Mouse (Mus musculus) spleen, embryonic (tissue): ENCODE measurements at regions not wholly inside any gene's neighbourhood (a gene's known extent, or its start where the extent isn't known, plus 50 kb on each side); places are given as distances from the start of the nearest gene placed in this dataset.

Source experiments
- CTCF ChIA-PET: fragments of 350-600 bp; sonication (Branson Sonifier 250); formaldehyde crosslinking; loops from one replicate; lab custom pipeline; 2022; lab: Charles Lee

DNA sequence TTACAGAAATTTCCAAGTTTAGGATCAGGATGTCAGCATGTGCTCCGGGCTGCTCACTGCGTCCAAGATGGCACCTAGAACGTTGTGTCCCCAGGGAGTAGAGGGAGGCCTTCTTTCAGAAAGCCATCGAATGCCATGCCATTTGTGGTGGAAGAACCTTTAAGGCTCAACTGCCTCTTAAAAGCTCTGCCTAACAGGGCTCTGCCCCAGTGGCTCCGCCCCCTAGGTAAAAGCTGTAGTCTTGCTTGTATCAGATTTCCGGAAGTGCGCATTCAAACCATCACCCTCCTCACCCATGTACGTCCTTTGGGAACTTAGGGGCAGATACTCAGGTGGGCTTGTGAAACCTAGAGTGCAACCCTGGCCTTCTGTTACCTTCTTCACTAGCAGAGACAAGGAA is 54.0 kb upstream of the Psmd7 start:
- CTCF ChIA-PET = no interaction called here

GRCm38 (mm10) chr8:107647936-107648335 is 59.7 kb upstream of the Psmd7 start:
- CTCF ChIA-PET = no interaction called here

- CTCF ChIA-PET = no interaction called here
Observed at GRCm38 (mm10) chr8:107650306-107650705, 62.0 kb upstream of the Psmd7 start.

DNA sequence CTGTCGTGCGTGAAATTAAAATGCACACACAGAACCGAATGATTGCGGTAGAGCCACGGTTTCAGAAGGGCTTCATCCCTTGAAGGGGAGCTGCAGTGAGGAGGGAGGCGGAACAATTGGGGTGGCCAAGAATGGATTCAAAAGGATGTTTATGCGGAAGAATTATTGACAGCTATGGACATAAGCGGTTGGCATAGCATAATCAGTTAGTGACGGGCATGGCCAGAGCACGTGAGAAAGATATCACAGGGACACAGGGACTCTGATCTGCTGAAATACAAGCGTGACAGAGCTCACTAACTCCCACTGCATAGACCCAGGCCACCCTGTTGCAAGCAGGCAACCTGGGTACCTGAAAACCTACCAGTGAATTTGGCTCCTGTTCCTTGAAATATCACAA is 63.2 kb upstream of the Psmd7 start:
- CTCF ChIA-PET = no interaction called here

GRCm38 (mm10) chr8:107652226-107652625 is 64.0 kb upstream of the Psmd7 start:
- CTCF ChIA-PET = no interaction called here

DNA sequence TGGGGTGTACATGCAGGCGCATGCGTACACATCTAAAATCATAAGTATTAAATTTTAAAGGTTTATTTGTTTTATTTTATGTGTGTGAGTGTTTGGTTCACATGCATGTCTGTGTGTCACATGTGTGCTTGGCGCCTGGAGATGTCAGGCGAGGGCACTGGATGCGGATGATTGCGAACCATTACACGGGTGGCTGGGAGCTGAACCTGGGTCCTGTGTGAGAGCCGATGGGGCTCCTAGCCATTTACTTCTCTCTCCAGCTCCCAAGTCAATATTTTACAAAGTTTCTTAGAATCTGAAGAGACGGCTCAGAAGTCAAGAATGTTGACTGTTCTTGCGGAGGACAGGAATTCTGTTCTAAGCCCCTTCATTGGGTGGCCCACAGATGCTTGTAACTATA is 65.4 kb upstream of the Psmd7 start:
- CTCF ChIA-PET = no interaction called here

- CTCF ChIA-PET = no interaction called here
Observed at GRCm38 (mm10) chr8:107656622-107657021, 68.4 kb upstream of the Psmd7 start.

- CTCF ChIA-PET = no interaction called here
Observed at GRCm38 (mm10) chr8:107657741-107658140, 69.5 kb upstream of the Psmd7 start.

DNA sequence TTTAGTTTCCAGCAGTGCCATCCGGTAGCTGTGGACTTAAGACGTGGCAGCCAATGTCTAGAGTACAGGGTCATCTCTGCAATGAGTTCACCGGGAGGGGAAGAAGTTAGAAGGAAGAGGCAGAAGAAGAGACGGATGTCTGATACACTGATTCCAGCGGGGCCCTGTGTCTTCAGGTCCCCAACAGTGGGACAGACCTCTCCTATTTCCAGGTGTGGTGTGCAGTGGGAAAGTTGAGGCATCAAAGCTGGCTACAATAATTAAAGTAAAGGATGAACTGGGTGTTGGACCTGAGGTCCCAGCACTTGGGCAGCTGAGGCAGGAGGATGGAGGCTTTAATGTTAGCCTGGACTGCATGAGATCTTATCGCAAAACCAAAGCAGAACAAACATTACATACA is 70.1 kb upstream of the Psmd7 start:
- CTCF ChIA-PET = no interaction called here

DNA sequence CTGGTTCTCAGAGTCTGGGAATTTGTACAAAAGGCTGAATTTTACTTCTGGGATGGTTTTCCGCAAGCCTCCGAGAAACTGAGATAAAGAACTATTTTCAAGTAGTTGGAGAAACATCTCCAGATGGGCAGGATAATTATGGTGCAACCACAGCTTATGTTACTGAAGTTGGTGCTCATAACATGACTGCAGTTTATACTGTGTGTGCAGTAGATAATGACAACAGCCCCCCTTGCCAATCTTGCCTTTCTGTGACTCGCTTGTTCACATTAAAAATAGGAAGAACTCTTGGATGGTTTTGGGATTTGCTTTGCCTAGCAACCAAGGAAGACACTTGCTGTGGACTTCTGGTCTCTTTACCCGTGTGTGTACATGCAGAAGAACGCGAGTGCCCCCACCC is 72.4 kb upstream of the Psmd7 start:
- CTCF ChIA-PET = no interaction called here

DNA sequence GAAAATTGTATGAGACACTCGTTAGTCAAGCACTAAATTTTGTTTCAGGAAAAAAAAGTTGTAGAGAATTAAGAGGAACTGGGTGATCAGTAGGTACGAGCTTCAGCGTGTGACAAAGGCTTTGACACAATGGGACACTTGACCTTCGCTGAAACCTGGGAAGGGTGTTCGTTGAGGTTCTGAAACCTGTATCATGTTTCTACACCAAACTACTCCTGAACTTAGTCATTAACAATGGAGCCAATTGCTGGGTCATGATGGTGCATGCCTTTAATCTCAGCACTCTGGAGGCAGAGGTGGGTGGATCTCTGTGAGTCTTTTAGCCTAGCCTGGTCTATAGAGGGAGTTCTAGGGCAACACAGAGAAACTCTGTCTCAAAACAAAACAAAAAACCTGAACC is 81.3 kb upstream of the Psmd7 start:
- CTCF ChIA-PET = interaction anchor here (0.7 kb wide), 1 partner anchor 68 kb away, joined by 3 read pairs; no protein-coding TSS in a partner anchor

DNA sequence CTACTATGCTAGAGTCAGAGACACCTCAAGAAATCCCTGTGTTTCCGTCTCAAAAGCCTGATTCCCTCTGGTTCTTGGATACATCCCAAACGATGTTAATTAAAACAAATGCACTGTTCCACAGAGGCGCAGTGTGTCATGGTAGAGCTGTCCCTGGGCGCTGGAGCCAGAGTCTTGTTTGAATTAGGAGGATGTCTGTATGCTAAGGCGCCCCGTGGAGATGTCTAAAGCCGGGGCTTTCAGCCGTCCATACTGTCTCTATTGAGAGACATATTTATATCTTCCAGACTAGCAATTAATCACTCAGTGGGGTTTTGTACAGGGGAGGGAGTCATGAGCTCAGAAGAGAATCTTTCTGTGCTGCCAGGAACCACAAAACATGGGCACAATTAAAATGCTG is 83.2 kb upstream of the Psmd7 start:
- CTCF ChIA-PET = no interaction called here

DNA sequence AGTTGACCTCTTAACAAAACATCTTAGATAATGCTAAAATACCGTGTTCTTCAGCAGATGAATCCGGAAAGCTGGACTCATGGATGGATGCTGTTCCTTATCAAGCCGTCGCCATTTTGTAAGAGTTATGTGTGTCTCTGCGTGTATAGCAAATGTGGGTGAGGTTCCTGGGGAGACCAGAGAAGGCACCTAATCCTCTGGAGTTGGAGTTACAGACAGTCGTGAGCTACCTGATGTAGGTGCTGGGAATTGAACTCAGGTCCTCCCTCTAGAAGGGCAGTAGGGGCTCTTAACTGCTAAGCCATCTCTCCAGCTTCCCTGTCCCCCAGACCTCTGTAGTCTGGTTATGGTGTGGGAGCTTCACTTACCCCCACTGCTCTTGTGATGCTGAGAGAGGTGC is 84.4 kb upstream of the Psmd7 start:
- CTCF ChIA-PET = no interaction called here

- CTCF ChIA-PET = no interaction called here
Observed at GRCm38 (mm10) chr8:107682066-107682465, 93.8 kb upstream of the Psmd7 start.

DNA sequence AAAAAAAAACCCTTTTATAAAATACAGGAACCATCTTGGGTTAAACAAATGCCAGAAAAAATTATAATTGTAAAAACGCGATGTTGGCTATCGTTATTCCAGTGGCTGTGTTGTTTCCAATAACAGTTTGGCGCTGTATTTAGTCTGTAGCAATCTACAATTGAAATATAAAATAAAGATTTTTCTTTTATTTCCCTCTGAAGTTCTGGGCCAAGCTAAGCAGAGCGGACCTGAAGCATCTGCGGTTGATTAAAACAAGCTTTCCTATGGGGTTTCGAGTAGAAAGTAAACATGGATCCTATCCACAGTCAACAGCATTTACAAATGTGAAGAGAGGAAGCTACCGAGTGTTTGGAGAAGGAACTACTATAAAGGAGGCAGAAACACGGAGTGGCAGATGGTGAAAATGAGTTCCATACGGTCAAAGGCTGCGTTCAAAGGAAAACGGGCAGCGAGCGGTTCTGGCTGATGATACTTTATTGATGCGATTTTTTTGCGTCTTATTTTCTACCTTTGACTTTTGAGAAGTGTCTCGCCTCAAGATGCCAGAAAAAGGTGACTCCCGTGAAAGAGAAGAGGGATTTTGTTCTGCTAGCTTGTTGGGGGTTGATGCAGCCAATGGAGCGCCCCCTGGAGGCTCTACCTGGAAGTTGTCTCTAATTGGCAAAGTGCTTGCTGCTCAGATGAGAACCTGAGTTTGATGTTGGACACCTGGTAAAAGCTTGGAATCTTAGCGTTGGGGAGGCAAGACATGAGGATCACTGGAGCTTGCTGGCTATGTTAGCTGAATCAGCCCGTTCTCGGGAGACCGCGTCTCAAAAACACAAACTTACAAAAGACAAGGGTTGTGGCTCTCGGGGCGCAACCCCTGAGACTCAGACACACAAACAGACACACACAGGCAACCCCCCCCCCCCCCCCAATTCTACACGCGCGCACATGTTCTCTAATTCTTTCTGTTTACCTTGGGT is 96.7 kb upstream of the Psmd7 start:
- CTCF ChIA-PET = no interaction called here

DNA sequence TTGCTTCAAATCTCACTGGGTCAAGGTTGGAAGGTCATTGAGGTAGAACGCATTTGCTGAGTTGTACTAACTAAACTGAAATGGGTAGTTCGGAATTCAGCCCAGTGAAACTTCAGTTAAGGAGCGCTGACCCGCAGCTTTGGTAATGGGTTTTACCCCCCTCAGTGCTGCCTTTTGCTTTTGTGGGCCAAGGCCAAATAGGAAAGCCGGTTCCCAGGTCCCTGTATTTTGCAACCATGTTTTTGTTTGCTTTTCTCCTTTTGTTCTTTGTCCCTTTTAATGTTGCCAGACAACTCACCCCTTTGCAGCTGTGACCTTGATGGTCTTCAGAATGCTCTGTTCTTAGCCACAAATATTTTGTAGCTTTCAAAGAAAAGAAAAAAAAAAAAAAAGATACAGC is 98.7 kb upstream of the Psmd7 start:
- CTCF ChIA-PET = interaction anchor here (0.6 kb wide), 1 partner anchor 221 kb away, joined by 3 read pairs; no protein-coding TSS in a partner anchor

GRCm38 (mm10) chr8:107687529-107687928 is 99.3 kb upstream of the Psmd7 start:
- CTCF ChIA-PET = no interaction called here

DNA sequence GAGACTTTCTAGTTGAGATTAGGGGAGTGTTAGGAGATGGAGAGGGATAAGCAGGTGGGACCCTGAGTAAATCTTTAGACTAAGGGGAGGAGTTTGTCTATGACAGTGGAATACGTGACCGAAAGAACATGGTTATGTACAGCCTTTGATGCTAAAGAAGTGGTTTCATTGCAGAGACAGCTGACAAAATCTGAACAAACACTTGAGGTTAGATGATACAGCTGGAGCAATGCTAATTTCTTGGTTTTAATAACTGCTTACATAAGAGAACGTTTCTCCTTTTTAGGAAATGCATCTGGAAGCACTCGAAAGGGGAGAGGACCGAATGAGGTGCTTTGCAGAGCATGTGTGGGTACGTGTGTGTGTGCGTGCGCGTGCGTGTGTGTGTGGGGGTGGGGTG is 100.8 kb upstream of the Psmd7 start:
- CTCF ChIA-PET = no interaction called here

GRCm38 (mm10) chr8:107691251-107691650 is 103.0 kb upstream of the Psmd7 start:
- CTCF ChIA-PET = no interaction called here

DNA sequence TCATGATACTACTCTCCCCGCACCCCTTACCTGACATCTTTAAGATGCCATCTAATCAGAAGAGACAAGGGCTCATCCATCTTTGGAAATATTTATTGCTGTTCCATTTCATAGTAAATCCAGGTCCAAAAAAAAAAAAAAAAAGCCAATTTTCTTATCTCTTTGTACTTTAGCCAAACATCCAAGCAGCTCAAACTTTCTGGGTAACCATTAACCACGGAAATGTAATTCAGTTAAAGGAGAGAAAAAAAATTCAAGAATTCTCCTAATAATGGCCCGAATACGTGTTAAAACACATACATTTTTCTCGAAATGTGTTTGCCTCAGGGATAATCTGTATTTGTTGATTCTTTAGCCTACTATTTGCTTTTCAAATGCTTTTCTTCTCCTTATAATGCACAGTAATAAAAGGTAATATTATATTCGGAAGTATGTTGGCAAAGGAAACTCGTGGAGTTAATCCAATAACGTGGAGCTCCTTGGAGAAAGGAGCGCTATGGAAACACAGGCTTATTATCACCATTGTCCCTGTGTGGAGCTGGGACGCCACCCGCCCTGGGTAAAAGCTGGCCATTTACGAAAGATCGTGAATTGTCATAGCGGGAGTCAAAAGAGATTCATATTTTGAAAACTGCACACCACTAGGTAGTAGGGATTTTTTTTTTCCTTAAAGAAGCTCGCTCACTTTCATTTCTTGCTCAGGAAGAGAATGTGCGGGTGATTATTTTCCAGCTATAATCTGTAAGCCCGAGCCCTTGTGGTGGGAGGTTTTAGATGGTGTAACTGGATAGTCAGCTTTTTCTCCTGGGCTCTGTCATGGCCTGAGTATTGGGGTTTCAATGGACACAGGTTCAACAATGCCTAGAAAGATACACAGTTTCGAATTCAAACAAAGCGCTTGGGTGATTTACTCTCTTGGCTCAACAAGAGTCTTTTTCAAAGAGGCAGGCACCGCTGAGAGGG is 108.4 kb upstream of the Psmd7 start:
- CTCF ChIA-PET = no interaction called here

- CTCF ChIA-PET = no interaction called here
Observed at GRCm38 (mm10) chr8:107699307-107699706, 111.0 kb upstream of the Psmd7 start.

GRCm38 (mm10) chr8:107699759-107700158 is 111.5 kb upstream of the Psmd7 start:
- CTCF ChIA-PET = no interaction called here
